Mouse (Mus musculus) kidney, adult 2 months (tissue): ENCODE results near the gene Sqstm1. TPM values are rescaled to one million over a fixed set of nuclear protein-coding genes. Genes with fewer than 3 reads are reported as not detected.

Experiments
- DNase-seq: peaks from one replicate; pipeline ENCODE4 v3.0.0; 2021
- H3K27ac ChIP-seq: fragments of 200-500 bp; 2 replicates; pipeline ENCODE4 v1.5.1; 2012; ENCODE audit warnings: low read depth, low read length, control low read depth, inconsistent platforms; ENCODE audit not compliant: insufficient read depth
- H3K27me3 ChIP-seq: fragments of 200-500 bp; replicated peaks from 2 replicates; pipeline ENCODE4 v1.6.1; 2012; ENCODE audit warnings: mild to moderate bottlenecking, moderate library complexity, low read length, inconsistent platforms; ENCODE audit not compliant: control insufficient read depth, insufficient read depth
- H3K36me3 ChIP-seq: fragments of 200-500 bp; 2 replicates; pipeline ENCODE4 v1.6.1; 2012; ENCODE audit warnings: mild to moderate bottlenecking, moderate library complexity, low read length, inconsistent platforms; ENCODE audit not compliant: control insufficient read depth, insufficient read depth
- H3K4me1 ChIP-seq: fragments of 200-500 bp; 2 replicates; pipeline ENCODE4 v1.6.1; 2011; ENCODE audit warnings: low read length; ENCODE audit not compliant: control insufficient read depth, insufficient read depth
- H3K4me3 ChIP-seq: fragments of 200-500 bp; 2 replicates; pipeline ENCODE4 v1.5.1; 2011; ENCODE audit warnings: mild to moderate bottlenecking, low read depth, low read length, control low read depth; ENCODE audit not compliant: insufficient read depth
- CTCF ChIP-seq: fragments of 200-500 bp; conservative IDR thresholded peaks from 2 replicates; pipeline ENCODE4 v1.5.1; 2011; ENCODE audit warnings: low read depth, mild to moderate bottlenecking, control low read depth, low read length, moderate library complexity, mixed read lengths; ENCODE audit not compliant: insufficient read depth, insufficient read length
- POLR2A ChIP-seq: fragments of 200-500 bp; IDR thresholded peaks from one replicate; pipeline ENCODE4 v1.6.1; 2011; ENCODE audit warnings: low read depth, low read length, control low read depth
- WGBS: fragments of 180-500 bp; shearing (Covaris S2); methylation state at CpG from one replicate; pipeline ENCODE4 v1.1.7; 2018; 5-methylcytosine and 5-hydroxymethylcytosine counted together
- polyA plus RNA-seq: library from polyadenylated mRNA; depleted of rRNA; stranded (reverse); fragments of >200 nt; gene quantifications from 2 replicates; pipeline ENCODE4 v1.2.3, GENCODE M21; 2012

Gene Sqstm1
- polyA plus RNA-seq, 1 experiment, result 337 TPM

DNA sequence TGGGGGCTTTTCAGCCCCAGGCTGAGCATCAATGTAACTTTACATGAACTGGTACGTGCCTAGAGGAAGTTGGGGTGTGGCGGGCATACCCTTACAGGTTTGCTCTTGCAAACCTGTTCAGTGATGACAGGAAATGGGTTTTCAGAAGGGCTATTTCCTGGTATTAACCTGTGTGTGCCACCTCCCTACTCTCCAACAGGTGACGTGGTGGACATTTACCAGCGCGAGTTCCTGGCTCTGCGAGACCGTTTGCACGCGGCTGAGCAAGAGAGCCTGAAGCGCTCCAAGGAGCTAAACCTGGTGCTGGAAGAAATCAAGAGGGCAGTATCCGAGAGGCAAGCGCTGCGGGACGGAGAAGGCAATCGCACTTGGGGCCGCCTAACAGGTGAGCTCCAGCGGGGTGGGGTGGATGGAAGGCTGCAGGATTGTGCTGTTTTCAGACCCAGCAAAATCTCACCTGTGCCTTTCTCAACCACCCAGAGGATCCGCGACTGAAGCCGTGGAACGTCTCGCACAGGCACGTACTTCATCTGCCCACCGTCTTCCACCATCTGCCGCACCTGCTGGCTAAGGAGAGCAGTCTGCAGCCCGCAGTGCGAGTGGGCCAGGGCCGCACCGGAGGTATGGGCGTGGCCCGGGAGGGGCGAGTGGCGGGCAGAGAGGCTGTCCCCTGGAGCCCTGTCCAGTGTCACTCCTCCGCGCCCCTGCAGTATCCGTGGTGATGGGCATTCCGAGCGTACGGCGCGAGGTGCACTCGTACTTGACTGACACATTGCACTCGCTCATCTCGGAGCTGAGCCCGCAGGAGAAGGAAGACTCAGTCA lies 20.1 kb upstream of the Sqstm1 start:
- Histone ChIP-seq H3K36me3 (peaks cover 3% of the 10 kb centered on the region; the same call in 1 of the 2 replicates), H3K4me3 (no peak overlapping the region), H3K27me3 (no peaks in the 10 kb centered on the region), H3K4me1 (peaks cover 31% of the 10 kb centered on the region), H3K27ac (no peak overlapping the region)
- no peak for DNase-seq
- TF ChIP-seq CTCF, result no peak
- no peak for TF ChIP-seq POLR2A
- WGBS, result 63% methylated on average over 45 of the region's 45 CpGs

DNA sequence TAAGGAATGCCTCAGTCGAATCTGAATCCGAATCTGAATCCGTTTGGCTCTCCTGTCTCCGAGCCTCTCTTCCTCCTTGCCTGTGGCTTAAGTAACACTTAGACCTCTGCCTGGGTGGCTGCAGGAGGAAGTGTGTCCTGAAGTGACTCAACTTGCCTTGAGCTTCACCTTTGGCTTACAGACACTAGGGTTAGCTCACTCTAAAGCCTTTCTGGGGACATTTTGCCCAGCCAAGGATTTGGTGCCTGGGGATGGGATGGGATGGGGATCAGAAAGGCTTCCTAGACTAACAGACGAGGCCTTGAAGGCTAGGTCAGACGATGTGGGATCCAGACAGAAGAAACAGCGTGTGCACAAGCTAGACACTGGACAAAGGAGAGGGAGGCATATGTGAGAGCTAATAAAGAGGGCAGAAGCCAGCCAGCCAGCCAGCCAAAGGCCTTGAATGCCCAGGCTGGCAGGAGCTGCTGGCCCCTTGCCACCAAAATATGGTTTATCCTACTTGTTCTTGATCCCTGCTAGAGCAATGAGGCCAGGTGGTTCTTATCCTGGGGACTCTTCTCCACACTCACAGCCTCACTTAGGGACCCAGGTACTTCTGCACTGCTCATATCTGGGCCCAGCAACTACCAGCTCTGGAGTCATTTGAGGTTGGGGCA lies 18.8 kb upstream of the Sqstm1 start:
- H3K27me3 ChIP-seq, result no peaks in the 10 kb centered on the region
- no peak overlapping the region for H3K27ac ChIP-seq
- WGBS, result 58% methylated on average over 7 of the region's 7 CpGs
- H3K4me3 ChIP-seq, result no peak overlapping the region
- H3K4me1 ChIP-seq, result peaks cover 31% of the 10 kb centered on the region
- H3K36me3 ChIP-seq, result peaks cover 2% of the 10 kb centered on the region; the same call in 1 of the 2 replicates
- peak; percentile 59 for DNase-seq
- TF ChIP-seq POLR2A (no peak), CTCF (no peak)

GRCm38 (mm10) chr11:50228772-50229171 lies 18.1 kb upstream of the Sqstm1 start:
- Histone ChIP-seq H3K27me3 (no peaks in the 10 kb centered on the region), H3K4me1 (peaks cover 31% of the 10 kb centered on the region), H3K27ac (no peak overlapping the region), H3K36me3 (no peaks in the 10 kb centered on the region; the same call in 1 of the 2 replicates), H3K4me3 (no peak overlapping the region)
- 34% methylated on average over 3 of the region's 3 CpGs for WGBS
- no peak for DNase-seq
- TF ChIP-seq CTCF (no peak), POLR2A (no peak)

DNA sequence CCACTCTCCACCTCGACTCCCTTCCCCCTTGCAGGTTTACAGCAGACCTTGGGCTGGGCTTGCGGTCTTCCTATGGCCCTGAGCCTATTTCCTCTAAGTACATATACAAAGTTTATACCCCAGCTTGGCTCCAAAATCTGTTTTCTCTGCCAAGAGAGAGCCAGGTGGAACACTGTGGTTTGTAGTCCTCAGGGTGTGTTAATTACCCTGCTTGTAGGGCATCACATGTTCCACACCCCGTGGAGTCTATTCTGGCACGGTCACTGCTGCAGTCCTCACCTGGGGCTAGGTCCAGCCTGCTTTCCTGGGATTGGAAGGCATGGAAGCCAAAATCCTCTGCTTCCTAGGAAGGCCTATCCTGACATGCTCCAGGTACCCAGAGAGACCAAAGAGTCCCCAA lies 17.1 kb upstream of the Sqstm1 start:
- Histone ChIP-seq H3K4me3 (no peak overlapping the region), H3K27ac (peak overlapping the region; percentile 14; the same call in 1 of the 2 replicates), H3K36me3 (no peaks in the 10 kb centered on the region; the same call in 1 of the 2 replicates), H3K4me1 (peaks cover 31% of the 10 kb centered on the region), H3K27me3 (no peaks in the 10 kb centered on the region)
- no peak for TF ChIP-seq POLR2A
- TF ChIP-seq CTCF, result no peak
- WGBS, result 42% methylated on average over 4 of the region's 4 CpGs
- peak; percentile 65 for DNase-seq

- Histone ChIP-seq H3K4me3 (peak overlapping the region; percentile 89; the same call in 1 of the 2 replicates), H3K27ac (peak overlapping the region; percentile 80), H3K4me1 (peaks cover 31% of the 10 kb centered on the region), H3K36me3 (no peaks in the 10 kb centered on the region; the same call in 1 of the 2 replicates), H3K27me3 (no peaks in the 10 kb centered on the region)
- TF ChIP-seq POLR2A (no peak), CTCF (no peak)
- DNase-seq, result peak; percentile 48
- WGBS, result 45% methylated on average over 3 of the region's 3 CpGs
These were observed 16.6 kb upstream of the Sqstm1 start for GRCm38 (mm10) chr11:50227226-50227625.

GRCm38 (mm10) chr11:50226406-50226805 lies 15.8 kb upstream of the Sqstm1 start:
- TF ChIP-seq POLR2A (no peak), CTCF (no peak)
- H3K4me1 ChIP-seq, result peaks cover 31% of the 10 kb centered on the region
- H3K4me3 ChIP-seq, result peak overlapping the region; percentile 89
- H3K27me3 ChIP-seq, result no peaks in the 10 kb centered on the region
- no peaks in the 10 kb centered on the region; the same call in 1 of the 2 replicates for H3K36me3 ChIP-seq
- WGBS, result 5% methylated on average over 2 of the region's 2 CpGs
- DNase-seq, result no peak
- H3K27ac ChIP-seq, result peak overlapping the region; percentile 80
